Mouse (Mus musculus): ENCODE results near the gene Cracr2b.
A peak's percentile ranks its signal among the peaks of the same experiment; 100 is the strongest.

The Cracr2b gene

GRCm38 (mm10) chr7:141469352-141469751 is 8.5 kb downstream of the Cracr2b start:
- no peak for DNase-seq (ENCODE audit: low read depth, low spot score)

GRCm38 (mm10) chr7:141469901-141470636 is 9.2 kb downstream of the Cracr2b start:
- DNase-seq (ENCODE audit: low read depth, low spot score) = no peak

GRCm38 (mm10) chr7:141470637-141470944 is 9.7 kb downstream of the Cracr2b start:
- no peak for DNase-seq (ENCODE audit: low read depth, low spot score)

GRCm38 (mm10) chr7:141471236-141471635 is 10.3 kb downstream of the Cracr2b start:
- DNase-seq (ENCODE audit: low read depth, low spot score) = no peak

- DNase-seq (ENCODE audit: low read depth, low spot score) = no peak
Observed at GRCm38 (mm10) chr7:141472226-141472625, 11.3 kb downstream of the Cracr2b start.

GRCm38 (mm10) chr7:141472763-141473162 is 11.9 kb downstream of the Cracr2b start:
- DNase-seq (ENCODE audit: low read depth, low spot score) = no peak

- DNase-seq (ENCODE audit: low read depth, low spot score) = no peak
Observed at GRCm38 (mm10) chr7:141474160-141474559, 13.3 kb downstream of the Cracr2b start.

- peak; percentile 83 for DNase-seq (ENCODE audit: low read depth, low spot score)
Observed at GRCm38 (mm10) chr7:141475011-141475804, 14.3 kb downstream of the Cracr2b start, which contains the start of the genes Polr2l and Tspan4. Polr2l (minus strand) TSS chr7:141475132. Tspan4 (plus strand) TSS chr7:141475240.

GRCm38 (mm10) chr7:141475805-141476158 is 14.9 kb downstream of the Cracr2b start:
- no peak for DNase-seq (ENCODE audit: low read depth, low spot score)

GRCm38 (mm10) chr7:141476226-141476980 is 15.5 kb downstream of the Cracr2b start:
- peak; percentile 68 for DNase-seq (ENCODE audit: low read depth, low spot score)

GRCm38 (mm10) chr7:141476981-141477370 is 16.1 kb downstream of the Cracr2b start:
- DNase-seq (ENCODE audit: low read depth, low spot score) = no peak

- no peak for DNase-seq (ENCODE audit: low read depth, low spot score)
Observed at GRCm38 (mm10) chr7:141477578-141478269, 16.8 kb downstream of the Cracr2b start.

- DNase-seq (ENCODE audit: low read depth, low spot score) = no peak
Observed at GRCm38 (mm10) chr7:141478270-141478748, 17.4 kb downstream of the Cracr2b start.

- peak; percentile 88 for DNase-seq (ENCODE audit: low read depth, low spot score)
Observed at GRCm38 (mm10) chr7:141480842-141481497, 20.1 kb downstream of the Cracr2b start.

GRCm38 (mm10) chr7:141481498-141482401 is 20.9 kb downstream of the Cracr2b start:
- DNase-seq (ENCODE audit: low read depth, low spot score) = peak; percentile 70

- no peak for DNase-seq (ENCODE audit: low read depth, low spot score)
Observed at GRCm38 (mm10) chr7:141482531-141483024, 21.7 kb downstream of the Cracr2b start.

GRCm38 (mm10) chr7:141483114-141483653 is 22.3 kb downstream of the Cracr2b start:
- DNase-seq (ENCODE audit: low read depth, low spot score) = no peak

GRCm38 (mm10) chr7:141484186-141485120 is 23.6 kb downstream of the Cracr2b start:
- no peak for DNase-seq (ENCODE audit: low read depth, low spot score)

Data from mesoderm, embryonic 11.5 days (tissue).